Mouse (Mus musculus) cortical plate, adult 2 months (tissue): ENCODE results near the gene Il22.
"Not testable (repeated sequence)": the region's sequence is repeated elsewhere in the genome, so short reads cannot be mapped to it uniquely, and the experiment has no call there.

Source experiments
- CTCF ChIP-seq: fragments of 200-500 bp; IDR thresholded peaks from 2 replicates; pipeline ENCODE4 v1.5.1; 2011; ENCODE audit warnings: mild to moderate bottlenecking, control low read depth, low read length; ENCODE audit not compliant: insufficient read depth; ENCODE audit errors: extremely low read depth
- POLR2A ChIP-seq: fragments of 200-500 bp; IDR thresholded peaks from 2 replicates; pipeline ENCODE4 v1.6.1; 2011; ENCODE audit warnings: mild to moderate bottlenecking, low read length, control low read depth; ENCODE audit not compliant: insufficient read depth; ENCODE audit errors: extremely low read depth

GRCm38 (mm10) chr10:118258388-118258787 is 53.6 kb downstream of the Il22 start, which contains the start of gene Gm32802:
- not testable (repeated sequence) for TF ChIP-seq CTCF, POLR2A
